Mouse (Mus musculus): ENCODE measurements around the gene Cyp2u1. TPM values are rescaled to one million over a fixed set of nuclear protein-coding genes. Genes with fewer than 3 reads are reported as not detected.

Cyp2u1 gene
- polyA plus RNA-seq, 1 experiment from 2014 or later = 1.1 TPM

DNA sequence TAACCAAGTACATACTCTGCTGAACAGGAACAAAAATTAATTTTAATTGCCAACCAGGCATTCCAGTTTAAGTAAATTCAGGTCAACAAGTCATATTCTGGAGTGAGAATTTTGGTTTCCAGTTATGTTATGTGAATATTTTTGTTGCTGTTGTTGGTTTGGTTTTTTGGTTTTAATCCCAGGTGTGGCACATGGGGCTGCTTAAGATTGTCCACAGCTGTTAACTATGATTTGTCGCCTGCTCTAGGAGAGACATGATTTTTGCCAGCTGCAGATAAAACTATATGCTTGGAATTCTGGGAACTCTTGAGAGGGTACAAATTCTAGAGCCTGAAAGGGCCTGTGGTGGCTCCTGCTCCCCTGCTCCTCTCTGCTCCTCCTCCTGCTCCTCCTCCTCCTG, 14.1 kb upstream of the Cyp2u1 start:
- WGBS = 65% methylated on average over 1 of the region's 1 CpGs

DNA sequence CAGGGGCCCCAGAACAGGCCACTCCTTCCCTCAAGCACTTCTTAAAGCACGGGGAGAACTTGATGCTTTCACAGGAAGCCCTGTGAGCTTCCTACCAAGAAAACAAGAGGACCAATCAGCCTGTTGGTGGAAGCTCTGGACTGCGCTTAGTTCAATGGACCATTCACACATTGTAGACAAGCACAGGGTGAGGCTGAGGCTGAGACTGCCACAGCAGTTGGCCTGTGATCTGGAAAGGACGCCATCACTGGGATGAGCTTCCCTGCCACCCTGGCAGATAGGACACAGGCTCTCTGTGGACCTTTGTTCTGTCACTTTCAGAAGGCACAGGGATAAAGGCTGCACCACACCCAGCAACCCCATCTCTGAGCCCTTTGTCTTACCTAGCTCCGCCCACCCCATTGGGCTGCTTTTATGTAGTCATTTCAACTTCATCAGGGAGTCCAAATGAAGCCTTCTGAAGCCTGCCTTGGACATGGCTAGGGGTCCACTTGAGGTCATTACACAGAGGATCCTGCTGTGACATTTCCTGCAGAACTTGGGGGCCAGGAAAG, 13.0 kb upstream of the Cyp2u1 start:
- H3K36me3 ChIP-seq (ENCODE audit: control insufficient read depth, insufficient read depth, low read length) = no peaks in the 10 kb centered on the region
- DNase-seq (ENCODE audit: low spot score) = peak; percentile 39
- WGBS = 49% methylated on average over 4 of the region's 4 CpGs
- H3K9ac ChIP-seq (ENCODE audit: low read length) = no peak overlapping the region
- H3K4me1 ChIP-seq (ENCODE audit: control insufficient read depth, insufficient read depth, low read length) = peaks cover 8% of the 10 kb centered on the region; the same call in 1 of the 2 replicates
- ATAC-seq (ENCODE audit: insufficient number of reproducible peaks, low FRiP score, low TSS enrichment, low read depth) = peak; percentile 31; the same call in 1 of the 2 replicates
- no peak overlapping the region for H3K27ac ChIP-seq (replicated peaks; ENCODE audit: low read depth, low read length)
- H3K9me3 ChIP-seq (ENCODE audit: control insufficient read depth, low read length) = no peaks in the 10 kb centered on the region
- no peak overlapping the region for H3K4me2 ChIP-seq (ENCODE audit: low read depth, severe bottlenecking)
- H3K27me3 ChIP-seq (ENCODE audit: control insufficient read depth, insufficient read depth, low read length) = no peaks in the 10 kb centered on the region
- no peak overlapping the region for H3K4me3 ChIP-seq (ENCODE audit: low read depth, low read length)

More for the DNA sequence above, 14.1 kb upstream of the Cyp2u1 start:
- Histone ChIP-seq H3K36me3 (ENCODE audit: control insufficient read depth, insufficient read depth, low read length) (no peaks in the 10 kb centered on the region), H3K4me3 (ENCODE audit: low read depth, low read length) (no peak overlapping the region), H3K27me3 (ENCODE audit: control insufficient read depth, insufficient read depth, low read length) (no peaks in the 10 kb centered on the region), H3K4me2 (ENCODE audit: low read depth, severe bottlenecking) (no peak overlapping the region), H3K4me1 (ENCODE audit: control insufficient read depth, insufficient read depth, low read length) (peaks cover 8% of the 10 kb centered on the region; the same call in 1 of the 2 replicates), H3K9me3 (ENCODE audit: control insufficient read depth, low read length) (no peaks in the 10 kb centered on the region), H3K27ac (replicated peaks; ENCODE audit: low read depth, low read length) (no peak overlapping the region), H3K9ac (ENCODE audit: low read length) (no peak overlapping the region)
- DNase-seq (ENCODE audit: low spot score) (no peak), ATAC-seq (ENCODE audit: insufficient number of reproducible peaks, low FRiP score, low TSS enrichment, low read depth) (no peak)

DNA sequence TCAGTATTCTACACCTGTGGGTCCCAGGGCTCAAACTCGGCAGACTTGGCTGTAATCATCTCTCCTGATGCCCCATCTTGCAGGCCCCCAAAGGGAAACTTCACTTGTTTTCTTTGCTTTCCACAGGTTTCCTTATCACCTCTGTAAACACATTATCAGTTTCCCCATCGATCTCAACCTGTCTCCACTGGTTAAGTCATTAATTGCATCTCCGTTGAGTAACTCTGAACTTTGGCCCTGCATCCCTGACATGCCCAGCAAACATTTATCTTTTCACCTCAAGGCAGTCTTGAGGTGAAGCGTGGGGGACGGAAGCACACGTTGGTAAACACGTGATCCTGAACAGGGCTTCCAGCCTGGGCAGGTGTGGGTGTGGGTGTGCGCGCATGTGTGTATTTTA, 9.3 kb upstream of the Cyp2u1 start:
- Histone ChIP-seq H3K4me1 (ENCODE audit: control insufficient read depth, insufficient read depth, low read length) (peaks cover 3% of the 10 kb centered on the region; the same call in 1 of the 2 replicates), H3K9me3 (ENCODE audit: control insufficient read depth, low read length) (0 out of 2 replicates have a peak, but pooled peaks cover 2% of the 10 kb centered on the region), H3K27me3 (ENCODE audit: control insufficient read depth, insufficient read depth, low read length) (no peaks in the 10 kb centered on the region), H3K36me3 (ENCODE audit: control insufficient read depth, insufficient read depth, low read length) (no peaks in the 10 kb centered on the region), H3K9ac (ENCODE audit: low read length) (no peak overlapping the region), H3K4me2 (ENCODE audit: low read depth, severe bottlenecking) (no peak overlapping the region), H3K4me3 (ENCODE audit: low read depth, low read length) (no peak overlapping the region), H3K27ac (replicated peaks; ENCODE audit: low read depth, low read length) (no peak overlapping the region)
- ATAC-seq (ENCODE audit: insufficient number of reproducible peaks, low FRiP score, low TSS enrichment, low read depth) (no peak), DNase-seq (ENCODE audit: low spot score) (no peak)
- WGBS = 84% methylated on average over 9 of the region's 9 CpGs

DNA sequence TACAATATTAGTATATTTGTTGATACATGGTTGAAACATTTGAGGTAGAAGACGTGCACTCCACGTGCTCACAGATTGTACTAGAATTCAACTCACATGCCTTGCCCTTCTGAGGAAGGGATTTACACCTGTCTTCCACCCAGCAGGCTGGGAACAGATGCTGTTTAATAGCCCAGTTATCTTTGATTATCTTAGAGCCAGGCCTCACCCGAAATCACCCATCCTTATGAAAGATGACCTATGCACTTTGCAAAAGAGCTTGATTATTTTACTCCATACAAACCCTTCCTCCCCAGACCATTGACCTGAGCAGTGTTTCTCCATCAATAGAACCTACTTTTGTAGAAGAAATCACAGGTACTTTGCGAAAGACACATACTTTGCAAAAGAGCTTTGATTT, 7.5 kb upstream of the Cyp2u1 start:
- no peak overlapping the region for H3K9ac ChIP-seq (ENCODE audit: low read length)
- H3K4me2 ChIP-seq (ENCODE audit: low read depth, severe bottlenecking) = no peak overlapping the region
- 91% methylated on average over 4 of the region's 4 CpGs for WGBS
- 0 out of 2 replicates have a peak, but pooled peaks cover 2% of the 10 kb centered on the region for H3K9me3 ChIP-seq (ENCODE audit: control insufficient read depth, low read length)
- ATAC-seq (ENCODE audit: insufficient number of reproducible peaks, low FRiP score, low TSS enrichment, low read depth) (no peak), DNase-seq (ENCODE audit: low spot score) (no peak)
- H3K27me3 ChIP-seq (ENCODE audit: control insufficient read depth, insufficient read depth, low read length) = no peaks in the 10 kb centered on the region
- H3K4me1 ChIP-seq (ENCODE audit: control insufficient read depth, insufficient read depth, low read length) = no peaks in the 10 kb centered on the region
- H3K36me3 ChIP-seq (ENCODE audit: control insufficient read depth, insufficient read depth, low read length) = no peaks in the 10 kb centered on the region
- no peak overlapping the region for H3K27ac ChIP-seq (replicated peaks; ENCODE audit: low read depth, low read length)
- no peak overlapping the region for H3K4me3 ChIP-seq (ENCODE audit: low read depth, low read length)

DNA sequence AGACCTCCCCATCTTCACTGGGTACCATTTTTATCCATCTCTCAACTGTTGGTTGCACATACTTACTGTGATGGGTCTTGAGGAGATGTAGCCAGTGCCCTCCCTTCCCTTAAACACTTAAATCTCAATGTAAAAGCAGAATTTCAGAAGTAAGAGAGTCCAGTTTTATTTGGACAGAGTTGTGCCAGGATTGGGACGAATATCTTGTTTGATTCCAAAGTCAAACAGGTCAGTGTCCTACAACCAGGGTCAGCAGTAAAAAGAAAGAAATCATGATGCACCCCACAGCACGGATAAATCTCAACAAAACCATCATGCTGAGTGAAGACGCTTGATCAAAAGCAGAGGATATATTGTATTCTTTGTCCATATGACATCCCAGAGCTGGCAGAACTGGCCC, 4.8 kb upstream of the Cyp2u1 start:
- Histone ChIP-seq H3K9me3 (ENCODE audit: control insufficient read depth, low read length) (0 out of 2 replicates have a peak, but pooled peaks cover 2% of the 10 kb centered on the region), H3K4me3 (ENCODE audit: low read depth, low read length) (no peak overlapping the region), H3K36me3 (ENCODE audit: control insufficient read depth, insufficient read depth, low read length) (no peaks in the 10 kb centered on the region), H3K4me2 (ENCODE audit: low read depth, severe bottlenecking) (no peak overlapping the region), H3K4me1 (ENCODE audit: control insufficient read depth, insufficient read depth, low read length) (no peaks in the 10 kb centered on the region), H3K9ac (ENCODE audit: low read length) (no peak overlapping the region), H3K27me3 (ENCODE audit: control insufficient read depth, insufficient read depth, low read length) (no peaks in the 10 kb centered on the region), H3K27ac (replicated peaks; ENCODE audit: low read depth, low read length) (no peak overlapping the region)
- WGBS = 90% methylated on average over 3 of the region's 3 CpGs
- DNase-seq (ENCODE audit: low spot score) (no peak), ATAC-seq (ENCODE audit: insufficient number of reproducible peaks, low FRiP score, low TSS enrichment, low read depth) (no peak)

DNA sequence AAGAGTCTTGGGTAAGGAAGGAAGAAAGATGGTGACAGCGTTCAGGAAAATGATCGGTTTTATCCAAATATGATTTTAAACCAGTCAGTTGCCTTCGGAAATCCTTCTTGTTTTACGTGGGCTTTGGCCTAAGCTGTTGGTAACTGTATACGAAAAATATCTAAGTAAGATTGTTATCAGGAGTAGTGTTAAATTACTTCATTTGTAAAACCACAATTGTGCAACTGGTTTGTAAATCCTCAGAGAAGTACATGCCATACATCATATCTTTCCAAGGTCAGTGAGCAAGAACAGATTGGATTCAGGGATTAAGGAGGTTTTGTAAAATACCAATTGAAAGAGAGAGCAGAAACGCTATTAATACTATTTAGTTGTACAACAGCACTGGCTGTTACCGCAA, 3.2 kb upstream of the Cyp2u1 start:
- 88% methylated on average over 7 of the region's 7 CpGs for WGBS
- Histone ChIP-seq H3K27ac (replicated peaks; ENCODE audit: low read depth, low read length) (no peak overlapping the region), H3K9me3 (ENCODE audit: control insufficient read depth, low read length) (0 out of 2 replicates have a peak, but pooled peaks cover 2% of the 10 kb centered on the region), H3K4me2 (ENCODE audit: low read depth, severe bottlenecking) (no peak overlapping the region), H3K4me3 (ENCODE audit: low read depth, low read length) (no peak overlapping the region), H3K27me3 (ENCODE audit: control insufficient read depth, insufficient read depth, low read length) (no peaks in the 10 kb centered on the region), H3K4me1 (ENCODE audit: control insufficient read depth, insufficient read depth, low read length) (no peaks in the 10 kb centered on the region), H3K9ac (ENCODE audit: low read length) (no peak overlapping the region), H3K36me3 (ENCODE audit: control insufficient read depth, insufficient read depth, low read length) (no peaks in the 10 kb centered on the region)
- DNase-seq (ENCODE audit: low spot score) = no peak
- no peak for ATAC-seq (ENCODE audit: insufficient number of reproducible peaks, low FRiP score, low TSS enrichment, low read depth)

DNA sequence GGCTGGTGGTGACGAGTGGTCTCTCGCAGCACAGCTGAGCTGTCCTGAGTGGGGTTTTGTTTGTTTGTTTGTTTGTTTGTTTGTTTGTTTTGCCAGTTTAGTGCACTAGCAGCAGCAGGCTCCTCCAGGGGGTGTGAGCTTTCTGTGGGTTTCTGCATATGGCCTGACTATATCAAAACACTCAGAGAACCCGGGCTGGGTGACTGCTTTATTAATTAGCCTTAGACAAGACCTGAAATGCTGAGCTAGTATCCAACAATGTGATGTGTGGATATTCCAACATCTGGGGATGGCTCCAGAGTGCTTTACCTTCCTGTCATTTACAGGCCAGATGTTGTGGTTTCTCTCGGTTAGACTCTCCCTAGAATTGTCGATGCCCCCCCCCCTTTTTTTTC, 290 bp upstream of the Cyp2u1 start:
- no peak for ATAC-seq (ENCODE audit: insufficient number of reproducible peaks, low FRiP score, low TSS enrichment, low read depth)
- Histone ChIP-seq H3K9me3 (ENCODE audit: control insufficient read depth, low read length) (no peaks in the 10 kb centered on the region), H3K4me2 (ENCODE audit: low read depth, severe bottlenecking) (peak overlapping the region; percentile 89), H3K27me3 (ENCODE audit: control insufficient read depth, insufficient read depth, low read length) (no peaks in the 10 kb centered on the region), H3K9ac (ENCODE audit: low read length) (no peak overlapping the region; the same call in 1 of the 2 replicates), H3K4me3 (ENCODE audit: low read depth, low read length) (peak overlapping the region; percentile 65), H3K36me3 (ENCODE audit: control insufficient read depth, insufficient read depth, low read length) (no peaks in the 10 kb centered on the region), H3K27ac (replicated peaks; ENCODE audit: low read depth, low read length) (no peak overlapping the region), H3K4me1 (ENCODE audit: control insufficient read depth, insufficient read depth, low read length) (0 out of 2 replicates have a peak, but pooled peaks cover under 1% of the 10 kb centered on the region)
- 20% methylated on average over 5 of the region's 5 CpGs for WGBS
- no peak for DNase-seq (ENCODE audit: low spot score)

DNA sequence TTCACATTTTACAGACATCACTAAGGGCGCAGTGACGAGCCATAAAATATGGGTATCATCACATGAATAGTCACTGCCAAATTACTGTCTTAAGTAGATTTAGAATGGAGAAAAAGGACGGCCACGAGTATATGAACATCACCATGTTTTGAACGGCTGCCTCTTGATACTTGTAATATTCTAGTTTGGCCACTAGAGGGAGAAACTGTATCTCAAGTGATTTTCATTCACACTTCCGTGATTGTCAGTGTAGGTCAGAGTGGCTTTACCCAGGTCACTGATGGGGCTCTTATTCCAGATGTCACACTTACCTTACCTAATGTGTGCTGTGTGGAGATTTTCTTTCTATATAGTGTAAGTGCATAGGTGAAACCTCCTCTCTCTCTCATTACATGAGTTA, 3.1 kb downstream of the Cyp2u1 start:
- no peaks in the 10 kb centered on the region for H3K27me3 ChIP-seq (ENCODE audit: control insufficient read depth, insufficient read depth, low read length)
- DNase-seq (ENCODE audit: low spot score) (peak; percentile 21), ATAC-seq (ENCODE audit: insufficient number of reproducible peaks, low FRiP score, low TSS enrichment, low read depth) (no peak)
- H3K9ac ChIP-seq (ENCODE audit: low read length) = no peak overlapping the region
- H3K9me3 ChIP-seq (ENCODE audit: control insufficient read depth, low read length) = no peaks in the 10 kb centered on the region
- H3K36me3 ChIP-seq (ENCODE audit: control insufficient read depth, insufficient read depth, low read length) = no peaks in the 10 kb centered on the region
- no peak overlapping the region for H3K4me3 ChIP-seq (ENCODE audit: low read depth, low read length)
- no peak overlapping the region for H3K4me2 ChIP-seq (ENCODE audit: low read depth, severe bottlenecking)
- H3K27ac ChIP-seq (replicated peaks; ENCODE audit: low read depth, low read length) = no peak overlapping the region
- H3K4me1 ChIP-seq (ENCODE audit: control insufficient read depth, insufficient read depth, low read length) = 0 out of 2 replicates have a peak, but pooled peaks cover 7% of the 10 kb centered on the region
- 11% methylated on average over 6 of the region's 6 CpGs for WGBS

DNA sequence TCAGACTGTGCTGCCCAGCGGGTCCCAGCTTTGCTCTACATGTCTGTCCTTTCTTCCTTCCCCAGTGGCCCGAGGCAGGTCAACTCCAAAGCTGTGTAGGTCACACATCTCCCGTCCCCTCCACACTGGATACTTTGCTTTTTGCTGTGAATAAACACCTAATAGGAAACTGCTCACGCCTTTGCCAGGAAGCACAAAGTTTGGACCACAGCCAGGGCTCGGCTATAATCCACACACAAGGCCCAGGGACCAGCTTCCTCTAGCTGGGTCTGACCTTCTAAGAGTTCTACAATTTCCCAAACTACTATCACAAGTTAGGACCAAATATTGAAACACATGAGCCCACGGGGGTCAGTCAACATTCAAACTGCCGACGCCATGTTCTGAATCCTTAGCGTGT, 3.9 kb downstream of the Cyp2u1 start:
- no peak for ATAC-seq (ENCODE audit: insufficient number of reproducible peaks, low FRiP score, low TSS enrichment, low read depth)
- Histone ChIP-seq H3K9ac (ENCODE audit: low read length) (no peak overlapping the region), H3K4me1 (ENCODE audit: control insufficient read depth, insufficient read depth, low read length) (0 out of 2 replicates have a peak, but pooled peaks cover 7% of the 10 kb centered on the region), H3K27ac (replicated peaks; ENCODE audit: low read depth, low read length) (no peak overlapping the region), H3K9me3 (ENCODE audit: control insufficient read depth, low read length) (no peaks in the 10 kb centered on the region), H3K4me3 (ENCODE audit: low read depth, low read length) (no peak overlapping the region), H3K4me2 (ENCODE audit: low read depth, severe bottlenecking) (no peak overlapping the region), H3K36me3 (ENCODE audit: control insufficient read depth, insufficient read depth, low read length) (no peaks in the 10 kb centered on the region), H3K27me3 (ENCODE audit: control insufficient read depth, insufficient read depth, low read length) (no peaks in the 10 kb centered on the region)
- DNase-seq (ENCODE audit: low spot score) = no peak
- WGBS = 90% methylated on average over 9 of the region's 9 CpGs

Data from limb, embryonic 11.5 days (tissue).